Comparison of ENCODE assay signal across 8 mouse cellular contexts in the genomic region with DNA sequence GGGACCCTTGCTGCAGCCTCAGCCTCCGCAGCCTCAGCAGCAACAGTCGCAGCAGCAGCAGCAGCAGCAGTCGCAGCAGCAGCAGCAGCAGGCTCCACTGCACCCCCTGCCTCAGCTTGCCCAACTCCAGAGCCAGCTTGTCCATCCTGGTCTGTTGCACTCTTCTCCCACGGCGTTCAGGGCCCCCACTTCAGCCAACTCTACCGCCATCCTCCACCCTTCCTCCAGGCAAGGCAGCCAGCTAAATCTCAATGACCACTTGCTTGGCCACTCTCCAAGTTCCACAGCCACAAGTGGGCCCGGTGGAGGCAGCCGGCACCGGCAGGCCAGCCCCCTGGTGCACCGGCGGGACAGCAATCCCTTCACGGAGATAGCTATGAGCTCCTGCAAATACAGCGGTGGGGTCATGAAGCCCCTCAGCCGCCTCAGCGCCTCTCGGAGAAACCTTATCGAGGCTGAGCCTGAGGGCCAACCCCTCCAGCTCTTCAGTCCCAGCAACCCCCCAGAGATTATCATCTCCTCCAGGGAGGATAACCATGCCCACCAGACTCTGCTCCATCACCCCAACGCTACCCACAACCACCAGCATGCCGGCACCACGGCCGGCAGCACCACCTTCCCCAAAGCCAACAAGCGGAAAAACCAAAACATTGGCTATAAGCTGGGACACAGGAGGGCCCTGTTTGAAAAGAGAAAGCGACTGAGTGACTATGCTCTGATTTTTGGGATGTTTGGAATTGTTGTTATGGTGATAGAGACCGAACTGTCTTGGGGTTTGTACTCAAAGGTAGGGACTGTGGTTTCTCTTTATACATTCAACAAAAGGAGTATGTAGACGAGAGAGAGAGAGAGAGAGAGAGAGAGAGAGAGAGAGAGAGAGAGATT. TPM values are rescaled to one million over a fixed set of nuclear protein-coding genes. Genes with fewer than 3 reads are reported as not detected.
A peak's percentile ranks its signal among the peaks of the same experiment; 100 is the strongest.
DNase-seq lines count a peak whose midpoint lies in the region; TF ChIP-seq lines count a peak whose summit lies in the region.

No protein-coding gene starts in this region.

- DNase-seq in layer of hippocampus, adult 11-12 months (ENCODE audit: low spot score): peak; percentile 53
- no peak for DNase-seq in layer of hippocampus, adult 9-10 months (ENCODE audit: low spot score)
- DNase-seq in heart, postnatal 14 days: peak; percentile 47 to 60
- peak; percentile 56 to 67 for DNase-seq in kidney, postnatal 4 days
- DNase-seq in lung, postnatal 10 days: peak; percentile 75
- DNase-seq in right cerebral cortex, postnatal 4 days: peak; percentile 56
- no peak for DNase-seq in T-cell, adult 2 months (ENCODE audit: low spot score)

- no peak for TF ChIP-seq CTCF in embryonic fibroblast, embryonic 13.5 days (IDR thresholded peaks at IDR 0.05; ENCODE audit: borderline replicate concordance, insufficient read depth, low read length)

- peak overlapping the region; percentile 5; the same call in 1 of the 2 replicates for H3K4me3 ChIP-seq in embryonic fibroblast, embryonic 13.5 days (ENCODE audit: insufficient read depth, low read length)

- no peak for TF ChIP-seq POLR2A in embryonic fibroblast, embryonic 13.5 days (IDR thresholded peaks at IDR 0.05; ENCODE audit: low read depth, low read length)

- H3K27ac ChIP-seq in embryonic fibroblast, embryonic 13.5 days (ENCODE audit: insufficient read depth, low read length): no peak overlapping the region

- intact Hi-C loops in heart, postnatal 14 days (cut with DNase I): no loop called here

- H3K4me1 ChIP-seq in embryonic fibroblast, embryonic 13.5 days (ENCODE audit: control insufficient read depth, insufficient read depth, low read length): peaks cover 6% of the 10 kb centered on the region; the same call in 1 of the 2 replicates

RNA-seq across cellular contexts. Expression of a gene that starts 0.9 kb away (rescaled TPM):
- polyA plus RNA-seq in embryonic fibroblast, embryonic 13.5 days (2011; ENCODE audit: insufficient read length, low read depth, missing spikeins): 0.90 and 1.6 TPM in 2 replicates
- total RNA-seq in heart, postnatal 14 days (2021): 1 to 10 TPM; 4.0 to 6.5 TPM

Comparison
In these comparisons a context has a peak if more than half of its experiments do, and no peak if none do; other contexts are left out.
1. DNase-seq: peak in layer of hippocampus, adult 11-12 months (single experiment), heart, postnatal 14 days (2 of 2), kidney, postnatal 4 days (2 of 2), lung, postnatal 10 days (single experiment) and right cerebral cortex, postnatal 4 days (single experiment); none in layer of hippocampus, adult 9-10 months (single experiment) and T-cell, adult 2 months (single experiment).